Mouse (Mus musculus): ENCODE measurements around the gene BC029722. TPM values are rescaled to one million over a fixed set of nuclear protein-coding genes. Genes with fewer than 3 reads are reported as not detected.

BC029722 gene
- total and polyA plus RNA-seq, 3 experiments, result 12.4 to 33.8 (median 22.7) TPM

DNA sequence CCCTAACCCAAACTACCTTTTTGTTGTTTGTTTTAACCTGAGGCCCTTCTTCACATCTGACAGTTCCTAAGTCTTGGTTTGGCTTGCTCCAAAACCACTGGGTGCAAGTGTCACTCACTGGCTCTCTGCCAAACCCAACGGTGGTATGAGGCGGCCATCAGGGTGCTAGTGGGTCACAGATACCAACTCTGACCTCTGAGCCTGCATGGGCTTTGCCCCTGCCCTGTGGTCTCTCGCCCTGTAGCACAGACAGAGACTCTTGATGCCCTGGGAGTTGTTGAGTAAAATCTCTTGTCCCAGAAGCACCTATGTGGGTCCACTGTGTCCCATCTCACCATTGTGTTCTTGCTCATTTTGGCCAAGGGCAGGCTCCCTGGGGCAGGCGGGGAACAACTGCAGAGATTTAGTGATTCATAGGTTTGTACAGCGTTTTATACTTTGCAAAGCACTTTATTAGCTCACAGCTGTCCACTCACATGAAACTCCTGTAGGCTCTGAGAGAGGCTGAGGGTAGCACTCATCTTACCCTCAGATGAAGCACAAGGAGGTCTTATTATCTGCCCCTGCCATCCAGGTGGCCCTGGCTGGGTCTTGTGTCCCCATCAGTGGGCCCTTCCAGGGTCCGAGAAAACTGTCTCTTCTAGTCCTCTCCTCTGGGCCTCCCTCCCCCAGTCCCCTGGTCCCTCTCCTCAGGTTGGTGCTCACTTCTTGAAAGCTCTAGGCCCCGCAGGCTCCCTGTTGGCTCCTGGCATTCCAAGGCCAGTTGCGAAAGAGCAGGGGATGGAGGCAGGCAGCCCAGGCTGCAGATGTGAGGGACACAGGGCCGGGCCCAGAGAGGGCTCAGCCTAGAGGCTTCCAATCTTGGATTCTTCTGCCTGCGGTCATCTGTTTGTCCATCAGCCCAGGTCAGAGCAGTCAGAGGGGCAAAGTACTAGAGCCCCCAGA, 1.7 kb downstream of the BC029722 start:
- Histone ChIP-seq H3K79me2 (replicated peaks; ENCODE audit: control insufficient read depth, extremely low read depth, insufficient read depth, poor library complexity, severe bottlenecking) (0 out of 2 replicates have a peak, but pooled peaks cover 6% of the 10 kb centered on the region), H3K4me3 (replicated peaks in 1 of 3; ENCODE audit: low read depth in 2 of 3, low read length in 2 of 3, poor library complexity in 1 of 3) (peak overlapping the region in 2 of 3 experiments; percentile 77 to 89), H3K9ac (ENCODE audit: insufficient read depth, low read depth) (peak overlapping the region; percentile 90; the same call in 1 of the 2 replicates), H3K4me2 (ENCODE audit: insufficient read depth, low read depth, poor library complexity, severe bottlenecking) (peak overlapping the region; percentile 71; the same call in 1 of the 2 replicates), H3K27ac (ENCODE audit: insufficient read depth, low read depth) (no peak overlapping the region), H3K36me3 (replicated peaks in 1 of 2; ENCODE audit: control insufficient read depth in 1 of 2, insufficient read depth in 1 of 2, low read length in 1 of 2) (peaks cover 29 to 53% of the 10 kb centered on the region in 2 experiments), H3K9me3 (replicated peaks; ENCODE audit: low read length) (no peaks in the 10 kb centered on the region), H3K27me3 (replicated peaks) (no peaks in the 10 kb centered on the region), H3K4me1 (ENCODE audit: control insufficient read depth in 1 of 2, insufficient read depth in 2 of 2) (peaks cover 21 to 51% of the 10 kb centered on the region in 2 experiments)
- dilution Hi-C loops (cut with MboI; ENCODE audit: extremely low pct_ligation_motif_present, extremely low pct_unique_long_range_greater_than_20kb, low sequenced_read_pairs), result no loop called here
- in situ Hi-C loops (cut with MboI; ENCODE audit: low pct_ligation_motif_present, low pct_unique_long_range_greater_than_20kb, low sequenced_read_pairs), result no loop called here
- TF ChIP-seq JUN (IDR thresholded peaks at IDR 0.05; ENCODE audit: insufficient read depth, low read depth, low read length), result no peak
- TF ChIP-seq IRF4 (IDR thresholded peaks at IDR 0.05; ENCODE audit: low read depth, low read length), result no peak
- no peak for TF ChIP-seq RAD21 (IDR thresholded peaks at IDR 0.05; ENCODE audit: low read depth, low read length)
- no peak for TF ChIP-seq TBP (conservative IDR thresholded peaks at IDR 0.05; ENCODE audit: low read depth, low read length)
- TF ChIP-seq PAX5 (IDR thresholded peaks at IDR 0.05; ENCODE audit: low read length), result no peak
- no peak for TF ChIP-seq ZC3H11A (IDR thresholded peaks at IDR 0.05; ENCODE audit: low read depth, low read length)
- TF ChIP-seq SMC3 (IDR thresholded peaks at IDR 0.05; ENCODE audit: low read depth, low read length), result no peak
- TF ChIP-seq EP300 (IDR thresholded peaks at IDR 0.05; ENCODE audit: low read length), result no peak
- TF ChIP-seq HCFC1 (IDR thresholded peaks at IDR 0.05; ENCODE audit: low read depth, low read length), result no peak
- no peak for TF ChIP-seq MAFK (IDR thresholded peaks at IDR 0.05; ENCODE audit: insufficient replicate concordance, low read length)
- no peak for TF ChIP-seq JUND (conservative IDR thresholded peaks at IDR 0.05; ENCODE audit: low read depth, low read length)
- TF ChIP-seq GABPA (IDR thresholded peaks at IDR 0.05; ENCODE audit: insufficient replicate concordance, low read depth, low read length), result no peak
- no peak for TF ChIP-seq USF2 (conservative IDR thresholded peaks at IDR 0.05; ENCODE audit: low read depth, low read length)
- no peak for TF ChIP-seq UBTF (IDR thresholded peaks at IDR 0.05; ENCODE audit: low read depth, low read length)
- no peak for DNase-seq (ENCODE audit: extremely low read depth)

DNA sequence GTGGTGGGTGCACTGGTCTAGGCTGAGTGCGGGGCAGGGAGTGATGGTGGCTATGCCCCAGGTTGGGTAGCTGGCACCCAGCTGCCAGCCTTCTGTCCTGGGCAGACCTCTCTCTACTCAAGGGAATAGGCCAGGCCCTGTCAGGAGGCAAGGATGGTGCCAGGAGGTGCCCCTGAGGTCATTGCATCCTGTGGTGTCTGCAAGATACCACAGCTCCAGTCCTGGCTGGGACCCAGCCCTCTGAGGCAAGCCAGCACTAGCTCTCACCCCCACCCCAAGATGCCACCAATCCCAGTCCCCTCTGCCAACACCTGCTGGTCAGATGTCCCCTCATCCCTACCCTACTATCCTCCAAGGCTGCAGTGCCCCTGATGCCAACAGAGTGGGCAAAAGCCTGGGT, 3.0 kb downstream of the BC029722 start:
- DNase-seq (ENCODE audit: extremely low read depth), result no peak
- in situ Hi-C loops (cut with MboI; ENCODE audit: low pct_ligation_motif_present, low pct_unique_long_range_greater_than_20kb, low sequenced_read_pairs) (no loop called here), dilution Hi-C loops (cut with MboI; ENCODE audit: extremely low pct_ligation_motif_present, extremely low pct_unique_long_range_greater_than_20kb, low sequenced_read_pairs) (no loop called here)
- Histone ChIP-seq H3K36me3 (replicated peaks in 1 of 2; ENCODE audit: control insufficient read depth in 1 of 2, insufficient read depth in 1 of 2, low read length in 1 of 2) (peaks cover 18 to 40% of the 10 kb centered on the region in 2 experiments), H3K4me1 (ENCODE audit: control insufficient read depth in 1 of 2, insufficient read depth in 2 of 2) (peaks cover 21 to 56% of the 10 kb centered on the region in 2 experiments), H3K9me3 (replicated peaks; ENCODE audit: low read length) (no peaks in the 10 kb centered on the region), H3K27me3 (replicated peaks) (no peaks in the 10 kb centered on the region), H3K9ac (ENCODE audit: insufficient read depth, low read depth) (no peak overlapping the region), H3K4me3 (replicated peaks in 1 of 3; ENCODE audit: low read depth in 2 of 3, low read length in 2 of 3, poor library complexity in 1 of 3) (no peak overlapping the region), H3K79me2 (replicated peaks; ENCODE audit: control insufficient read depth, extremely low read depth, insufficient read depth, poor library complexity, severe bottlenecking) (0 out of 2 replicates have a peak, but pooled peaks cover 4% of the 10 kb centered on the region), H3K27ac (ENCODE audit: insufficient read depth, low read depth) (no peak overlapping the region), H3K4me2 (ENCODE audit: insufficient read depth, low read depth, poor library complexity, severe bottlenecking) (no peak overlapping the region)
- no peak for TF ChIP-seq MAZ (IDR thresholded peaks at IDR 0.05; ENCODE audit: low read depth, low read length)
- no peak for TF ChIP-seq HCFC1 (IDR thresholded peaks at IDR 0.05; ENCODE audit: low read depth, low read length)
- no peak for TF ChIP-seq ZC3H11A (IDR thresholded peaks at IDR 0.05; ENCODE audit: low read depth, low read length)

All from CH12.LX (cell line).